Mouse (Mus musculus) layer of hippocampus, postnatal 36 days (tissue): ENCODE results near the gene Cnga3. TPM values are rescaled to one million over a fixed set of nuclear protein-coding genes. Genes with fewer than 3 reads are reported as not detected.

Source experiments
- DNase-seq, 2 experiments: peaks; one replicate each; pipeline ENCODE4 v3.0.0; 2022
- total RNA-seq, 2 experiments: library from RNA; stranded (reverse); gene quantifications; 2 replicates each; pipeline ENCODE4 v1.2.3; 2021

The Cnga3 gene
- total RNA-seq: under 1 TPM; 0.42 to 0.46 TPM

- DNase-seq: no peak
Measured at GRCm38 (mm10) chr1:37214144-37214543, at the start of gene Cnga3. Cnga3 (plus strand) TSS chr1:37214434.

- DNase-seq: no peak
Measured at GRCm38 (mm10) chr1:37166066-37166465, 48.2 kb upstream of the Cnga3 start.

- DNase-seq: no peak
Measured at GRCm38 (mm10) chr1:37167918-37168317, 46.3 kb upstream of the Cnga3 start.

- DNase-seq: no peak
Measured at GRCm38 (mm10) chr1:37177874-37178273, 36.4 kb upstream of the Cnga3 start.

GRCm38 (mm10) chr1:37179852-37180251 is 34.4 kb upstream of the Cnga3 start:
- no peak for DNase-seq

GRCm38 (mm10) chr1:37187050-37187449 is 27.2 kb upstream of the Cnga3 start:
- DNase-seq: no peak

- no peak for DNase-seq
Measured at GRCm38 (mm10) chr1:37194607-37195006, 19.6 kb upstream of the Cnga3 start.

GRCm38 (mm10) chr1:37201406-37201805 is 12.8 kb upstream of the Cnga3 start:
- DNase-seq: no peak

GRCm38 (mm10) chr1:37207743-37208142 is 6.5 kb upstream of the Cnga3 start:
- no peak for DNase-seq

- DNase-seq: no peak
Measured at GRCm38 (mm10) chr1:37212375-37212774, 1.9 kb upstream of the Cnga3 start.

- no peak for DNase-seq
Measured at GRCm38 (mm10) chr1:37218386-37218785, 4.2 kb downstream of the Cnga3 start.

GRCm38 (mm10) chr1:37219593-37219992 is 5.4 kb downstream of the Cnga3 start:
- no peak for DNase-seq

GRCm38 (mm10) chr1:37220134-37220907 is 6.1 kb downstream of the Cnga3 start:
- peak; percentile 75 to 80 for DNase-seq

- DNase-seq: no peak
Measured at GRCm38 (mm10) chr1:37222002-37222401, 7.8 kb downstream of the Cnga3 start.

GRCm38 (mm10) chr1:37230404-37230803 is 16.2 kb downstream of the Cnga3 start:
- no peak for DNase-seq

GRCm38 (mm10) chr1:37231295-37231701 is 17.1 kb downstream of the Cnga3 start:
- DNase-seq: no peak

- DNase-seq: no peak
Measured at GRCm38 (mm10) chr1:37239045-37239635, 24.9 kb downstream of the Cnga3 start.

- no peak for DNase-seq
Measured at GRCm38 (mm10) chr1:37242253-37242652, 28.0 kb downstream of the Cnga3 start.

- DNase-seq: no peak
Measured at GRCm38 (mm10) chr1:37246476-37246875, 32.2 kb downstream of the Cnga3 start.

GRCm38 (mm10) chr1:37248406-37248805 is 34.2 kb downstream of the Cnga3 start:
- DNase-seq: no peak

- peak; percentile 76 to 80 for DNase-seq
Measured at GRCm38 (mm10) chr1:37250643-37251310, 36.5 kb downstream of the Cnga3 start.

GRCm38 (mm10) chr1:37258443-37258842 is 44.2 kb downstream of the Cnga3 start:
- DNase-seq: no peak

- DNase-seq: peak; percentile 50 to 68
Measured at GRCm38 (mm10) chr1:37272464-37272863, 58.2 kb downstream of the Cnga3 start.

- DNase-seq: no peak
Measured at GRCm38 (mm10) chr1:37286556-37286955, 72.3 kb downstream of the Cnga3 start.
